7 mouse cellular contexts compared by ENCODE assay signal in genomic region chr2:26123079-26123648, GRCm38 (mm10). TPM values are rescaled to one million over a fixed set of nuclear protein-coding genes. Genes with fewer than 3 reads are reported as not detected.
DNase-seq lines count a peak whose midpoint lies in the region; ATAC-seq and TF ChIP-seq lines count a peak whose summit lies in the region.

Gene Nacc2 (minus strand): TSS chr2:26123220.

- TF ChIP-seq EP300 in CH12.LX (IDR thresholded peaks at IDR 0.05; ENCODE audit: low read length) = no peak

- intact Hi-C loops in heart, postnatal 14 days (cut with DNase I) = loop anchor here (2.0 kb wide), 1 partner anchor 16 kb away; no protein-coding TSS in a partner anchor
- intact Hi-C loops in left cerebral cortex, postnatal 4 days (cut with DNase I) = no loop called here

- no peak for TF ChIP-seq CTCF in CH12.LX (conservative IDR thresholded peaks at IDR 0.05 in 1 of 2, IDR thresholded peaks at IDR 0.05 in 1 of 2; ENCODE audit: low read depth in 2 of 2, low read length in 2 of 2)
- TF ChIP-seq CTCF in embryonic fibroblast, embryonic 13.5 days (IDR thresholded peaks at IDR 0.05; ENCODE audit: borderline replicate concordance, insufficient read depth, low read length) = no peak

- TF ChIP-seq RAD21 in CH12.LX (IDR thresholded peaks at IDR 0.05; ENCODE audit: low read depth, low read length) = no peak

- H3K9me3 ChIP-seq in CH12.LX (replicated peaks; ENCODE audit: low read length) (no peaks in the 10 kb centered on the region), ES-E14 (ENCODE audit: control insufficient read depth, insufficient read depth, low read depth, low read length) (no peaks in the 10 kb centered on the region)
- H3K9me3 ChIP-seq in neural tube, embryonic 14.5 days (ENCODE audit: control insufficient read depth, low read length) = no peaks in the 10 kb centered on the region

- H3K27ac ChIP-seq in CH12.LX (ENCODE audit: insufficient read depth, low read depth) (no peak within 1 kb of the TSS), ES-E14 (ENCODE audit: insufficient read depth, low read depth, low read length, poor library complexity, severe bottlenecking) (no peak within 1 kb of the TSS)
- peak within 1 kb of the TSS; percentile 7; the same call in 1 of the 2 replicates for H3K27ac ChIP-seq in embryonic fibroblast, embryonic 13.5 days (ENCODE audit: insufficient read depth, low read length)
- no peak within 1 kb of the TSS for H3K27ac ChIP-seq in neural tube, embryonic 14.5 days (ENCODE audit: low read depth, low read length)

- dilution Hi-C loops in CH12.LX (cut with MboI; ENCODE audit: extremely low pct_ligation_motif_present, extremely low pct_unique_long_range_greater_than_20kb, low sequenced_read_pairs) = no loop called here

- TF ChIP-seq POLR2A in CH12.LX (IDR thresholded peaks at IDR 0.05; ENCODE audit: low read depth, low read length) = no peak
- TF ChIP-seq POLR2A in embryonic fibroblast, embryonic 13.5 days (IDR thresholded peaks at IDR 0.05; ENCODE audit: low read depth, low read length) = no peak

- DNase-seq in CH12.LX (ENCODE audit: extremely low read depth) = no peak
- no peak for DNase-seq in ES-E14 (ENCODE audit: low read depth, low spot score)
- DNase-seq in heart, postnatal 14 days = no peak
- no peak for DNase-seq in left cerebral cortex, postnatal 4 days

- peak; percentile 35; the same call in 1 of the 2 replicates for ATAC-seq in neural tube, embryonic 14.5 days (ENCODE audit: low read depth)
- ATAC-seq in frontal cortex, adult (ENCODE audit: low TSS enrichment) = no peak

- WGBS in neural tube, embryonic 14.5 days = 30% methylated on average over 9 of the region's 9 CpGs

- H3K9ac ChIP-seq in CH12.LX (ENCODE audit: insufficient read depth, low read depth) (peak within 1 kb of the TSS; percentile 25; the same call in 1 of the 2 replicates), ES-E14 (ENCODE audit: insufficient read depth, low read depth, low read length, poor library complexity, severe bottlenecking) (peak within 1 kb of the TSS; percentile 64)
- peak within 1 kb of the TSS; percentile 63 for H3K9ac ChIP-seq in neural tube, embryonic 14.5 days (replicated peaks; ENCODE audit: low read depth, low read length)

- H3K4me1 ChIP-seq in CH12.LX (ENCODE audit: control insufficient read depth in 1 of 2, insufficient read depth in 2 of 2) (peaks cover 6 to 34% of the 10 kb centered on the region in 2 experiments), ES-E14 (ENCODE audit: control insufficient read depth in 2 of 2, insufficient read depth in 2 of 2, low read length in 2 of 2, poor library complexity in 1 of 2) (peaks cover 7 to 20% of the 10 kb centered on the region in 2 experiments; a peak in 2 of 4 replicates)
- H3K4me1 ChIP-seq in embryonic fibroblast, embryonic 13.5 days (ENCODE audit: control insufficient read depth, insufficient read depth, low read length) = peaks cover 10% of the 10 kb centered on the region
- peaks cover 7% of the 10 kb centered on the region; the same call in 1 of the 2 replicates for H3K4me1 ChIP-seq in neural tube, embryonic 14.5 days (ENCODE audit: control insufficient read depth, insufficient read depth, low read length)

- H3K27me3 ChIP-seq in CH12.LX (replicated peaks) = peaks cover 24% of the 10 kb centered on the region
- peaks cover 16% of the 10 kb centered on the region for H3K27me3 ChIP-seq in neural tube, embryonic 14.5 days (ENCODE audit: control insufficient read depth, insufficient read depth, low read length)

- in situ Hi-C loops in CH12.LX (cut with MboI; ENCODE audit: low pct_ligation_motif_present, low pct_unique_long_range_greater_than_20kb, low sequenced_read_pairs) = loop anchor here (5.0 kb wide), 1 partner anchor 61 kb away; no protein-coding TSS in a partner anchor
- in situ Hi-C loops in ES-E14 (cut with MboI; ENCODE audit: low sequenced_read_pairs in 2 of 2, unreplicated experiment in 2 of 2) = no loop called here

- H3K36me3 ChIP-seq in CH12.LX (replicated peaks in 1 of 2; ENCODE audit: control insufficient read depth in 1 of 2, insufficient read depth in 1 of 2, low read length in 1 of 2) (no peaks in the 10 kb centered on the region), ES-E14 (ENCODE audit: control insufficient read depth, insufficient read depth, low read length, poor library complexity, severe bottlenecking) (no peaks in the 10 kb centered on the region)
- H3K36me3 ChIP-seq in neural tube, embryonic 14.5 days (ENCODE audit: control insufficient read depth, insufficient read depth, low read length) = no peaks in the 10 kb centered on the region

- peak within 1 kb of the TSS; percentile 65 for H3K4me2 ChIP-seq in CH12.LX (ENCODE audit: insufficient read depth, low read depth, poor library complexity, severe bottlenecking)
- peak within 1 kb of the TSS; percentile 98 for H3K4me2 ChIP-seq in neural tube, embryonic 14.5 days (ENCODE audit: low read depth, low read length)

- H3K4me3 ChIP-seq in CH12.LX (replicated peaks in 1 of 3; ENCODE audit: low read depth in 2 of 3, low read length in 2 of 3, poor library complexity in 1 of 3) = peak within 1 kb of the TSS; percentile 50 to 69 (median 61)
- H3K4me3 ChIP-seq in ES-E14 (ENCODE audit: insufficient read depth in 1 of 2, low read depth in 1 of 2, low read length in 2 of 2, poor library complexity in 1 of 2, severe bottlenecking in 1 of 2) = peak within 1 kb of the TSS; percentile 70 to 80
- H3K4me3 ChIP-seq in embryonic fibroblast, embryonic 13.5 days (ENCODE audit: insufficient read depth, low read length) = peak within 1 kb of the TSS; percentile 57
- H3K4me3 ChIP-seq in neural tube, embryonic 14.5 days (ENCODE audit: low read depth, low read length) = peak within 1 kb of the TSS; percentile 65

- no peaks in the 10 kb centered on the region for H3K79me2 ChIP-seq in CH12.LX (replicated peaks; ENCODE audit: control insufficient read depth, extremely low read depth, insufficient read depth, poor library complexity, severe bottlenecking)

TF ChIP-seq in CH12.LX, 34 proteins besides CTCF, POLR2A, EP300 and RAD21 (continues in another document):
- TF ChIP-seq ELF1 (IDR thresholded peaks at IDR 0.05; ENCODE audit: low read depth, low read length) (no peak), ETS1 (conservative IDR thresholded peaks at IDR 0.05; ENCODE audit: low read depth, low read length) (no peak), MEF2A (IDR thresholded peaks at IDR 0.05; ENCODE audit: borderline replicate concordance, low read depth, low read length) (no peak), MAZ (IDR thresholded peaks at IDR 0.05; ENCODE audit: low read depth, low read length) (no peak), ZKSCAN1 (IDR thresholded peaks at IDR 0.05; ENCODE audit: borderline replicate concordance, low read depth, low read length) (no peak), MAX (IDR thresholded peaks at IDR 0.05; ENCODE audit: low read length) (no peak), SMC3 (IDR thresholded peaks at IDR 0.05; ENCODE audit: low read depth, low read length) (no peak), MYC (IDR thresholded peaks at IDR 0.05; ENCODE audit: low read depth, low read length) (no peak), TCF12 (IDR thresholded peaks at IDR 0.05; ENCODE audit: low read depth, low read length) (no peak), UBTF (IDR thresholded peaks at IDR 0.05; ENCODE audit: low read depth, low read length) (no peak), USF2 (conservative IDR thresholded peaks at IDR 0.05; ENCODE audit: low read depth, low read length) (no peak), CHD1 (IDR thresholded peaks at IDR 0.05; ENCODE audit: low read depth, low read length) (no peak), ZMIZ1 (IDR thresholded peaks at IDR 0.05; ENCODE audit: low read depth, low read length) (no peak), IRF4 (IDR thresholded peaks at IDR 0.05; ENCODE audit: low read depth, low read length) (no peak), USF1 (IDR thresholded peaks at IDR 0.05; ENCODE audit: low read depth, low read length) (no peak), JUND (conservative IDR thresholded peaks at IDR 0.05; ENCODE audit: low read depth, low read length) (no peak), PAX5 (IDR thresholded peaks at IDR 0.05; ENCODE audit: low read length) (no peak), SIN3A (IDR thresholded peaks at IDR 0.05; ENCODE audit: low read length) (no peak)

TF ChIP-seq in ES-E14, 5 proteins besides CTCF, POLR2A, EP300 and RAD21:
- TF ChIP-seq CHD2 (IDR thresholded peaks at IDR 0.05; ENCODE audit: low read depth, low read length) = no peak
- no peak for TF ChIP-seq ZNF384 (IDR thresholded peaks at IDR 0.05; ENCODE audit: low read depth, low read length)
- TF ChIP-seq ZC3H11A (IDR thresholded peaks at IDR 0.05; ENCODE audit: borderline replicate concordance, low read depth, low read length) = no peak
TF ChIP-seq in ES-E14: peak in this region for 0.

RNA-seq across cellular contexts. Expression of gene Nacc2, which starts in this region (rescaled TPM):
- total RNA-seq in CH12.LX (2012; rRNA removed) = 1.6 and 2.3 TPM in 2 replicates
- total RNA-seq in CH12.LX (2014; rRNA removed) = 0.59 and 0.88 TPM in 2 replicates
- polyA plus RNA-seq in CH12.LX (2012; ENCODE audit: insufficient read length, low read depth) = 1.1 TPM in 2 replicates
- total RNA-seq in ES-E14 (2012; rRNA removed) = 4.8 and 6.0 TPM in 2 replicates
- 21.1 and 23.1 TPM in 2 replicates for polyA plus RNA-seq in embryonic fibroblast, embryonic 13.5 days (2011; ENCODE audit: insufficient read length, low read depth, missing spikeins)
- 10 to 100 TPM; 16.3 to 19.1 TPM for total RNA-seq in heart, postnatal 14 days (2021)
- 10 to 100 TPM; 24.6 to 26.5 TPM for total RNA-seq in left cerebral cortex, postnatal 4 days (2021)
- polyA plus RNA-seq in neural tube, embryonic 14.5 days (2014; fragmentation: Nextera tagmentation; extraction: Ambion mirVana) = 14.5 and 18.3 TPM in 2 replicates
